Comparison of ENCODE assay signal across 10 mouse cellular contexts in genomic region chr17:9023198-9023942, GRCm38 (mm10). TPM values are rescaled to one million over a fixed set of nuclear protein-coding genes. Genes with fewer than 3 reads are reported as not detected.
A peak's percentile ranks its signal among the peaks of the same experiment; 100 is the strongest.
DNase-seq lines count a peak whose midpoint lies in the region; ATAC-seq and TF ChIP-seq lines count a peak whose summit lies in the region.
"Had no signal": no experiment of that assay in that cellular context is flagged by ENCODE, and none has a peak within 500 bp of the region (broad histone marks: within the 10 kb centered on the region; RNA-seq: fewer than 3 reads in every experiment).

No protein-coding gene starts in this region.

- H3K27ac ChIP-seq in heart, adult 2 months = no peak overlapping the region
- peak overlapping the region; percentile 46 for H3K27ac ChIP-seq in hindbrain, embryonic 16.5 days (ENCODE audit: low read depth, low read length)
- H3K27ac ChIP-seq in midbrain, postnatal 0 days (ENCODE audit: low read depth, low read length) = peak overlapping the region; percentile 57; the same call in 1 of the 2 replicates
- H3K27ac ChIP-seq: heart, embryonic 15.5 days had no signal

- no peak for DNase-seq in heart, adult 2 months
- no peak for DNase-seq in heart, postnatal 25 days (ENCODE audit: low spot score)
- peak; percentile 69 for DNase-seq in cerebellum, adult 9-11 months
- DNase-seq in midbrain, postnatal 0 days (ENCODE audit: low spot score) = peak; percentile 90
- DNase-seq in kidney, postnatal 14 days = no peak
- no peak for DNase-seq in kidney, adult 18-20 months

- 30% methylated on average over 14 of the region's 14 CpGs for WGBS in heart, adult 2 months
- WGBS in hindbrain, embryonic 16.5 days = 17% methylated on average over 14 of the region's 14 CpGs
- WGBS in midbrain, postnatal 0 days = 20% methylated on average over 14 of the region's 14 CpGs

- no peak for TF ChIP-seq EP300 in heart, adult 2 months (IDR thresholded peaks at IDR 0.05; ENCODE audit: insufficient read depth, low read depth, low read length)

- no peaks in the 10 kb centered on the region for H3K36me3 ChIP-seq in heart, adult 2 months (ENCODE audit: control insufficient read depth, insufficient read depth, low read length)
- H3K36me3 ChIP-seq in hindbrain, embryonic 16.5 days (ENCODE audit: control insufficient read depth, insufficient read depth, low read length) = no peaks in the 10 kb centered on the region
- H3K36me3 ChIP-seq in midbrain, postnatal 0 days (ENCODE audit: insufficient read depth, low read length) = no peaks in the 10 kb centered on the region
- H3K36me3 ChIP-seq: heart, embryonic 15.5 days had no signal

- intact Hi-C loops in heart, adult 2 months (cut with DNase I) = no loop called here
- intact Hi-C loops in heart, postnatal 25 days (cut with DNase I) = no loop called here

- H3K9ac ChIP-seq in heart, adult 2 months (ENCODE audit: low read depth, low read length) = no peak overlapping the region
- no peak overlapping the region for H3K9ac ChIP-seq in hindbrain, embryonic 16.5 days (ENCODE audit: low read depth, low read length)
- H3K9ac ChIP-seq in midbrain, postnatal 0 days (replicated peaks; ENCODE audit: low read length, poor library complexity, severe bottlenecking) = no peak overlapping the region; the same call in 1 of the 2 replicates
- H3K9ac ChIP-seq: heart, embryonic 15.5 days had no signal

- peak; percentile 37 for TF ChIP-seq CTCF in heart, adult 2 months (IDR thresholded peaks at IDR 0.05)
- TF ChIP-seq CTCF in midbrain, postnatal 0 days (IDR thresholded peaks at IDR 0.05) = peak; percentile 83

- H3K79me2 ChIP-seq in heart, adult 2 months (replicated peaks; ENCODE audit: control insufficient read depth, insufficient read depth, low read length) = no peaks in the 10 kb centered on the region

- H3K4me3 ChIP-seq in heart, adult 2 months = no peak overlapping the region
- H3K4me3 ChIP-seq in hindbrain, embryonic 16.5 days (ENCODE audit: low read length) = no peak overlapping the region
- no peak overlapping the region for H3K4me3 ChIP-seq in midbrain, postnatal 0 days (ENCODE audit: low read depth, low read length)
- H3K4me3 ChIP-seq: heart, embryonic 15.5 days had no signal

- no peaks in the 10 kb centered on the region for H3K4me1 ChIP-seq in heart, adult 2 months (ENCODE audit: control insufficient read depth, insufficient read depth, low read length)
- peaks cover 9% of the 10 kb centered on the region for H3K4me1 ChIP-seq in hindbrain, embryonic 16.5 days (ENCODE audit: control insufficient read depth, insufficient read depth, low read depth, low read length)
- 0 out of 2 replicates have a peak, but pooled peaks cover 3% of the 10 kb centered on the region for H3K4me1 ChIP-seq in midbrain, postnatal 0 days (ENCODE audit: insufficient read depth, low read length)
- H3K4me1 ChIP-seq: heart, embryonic 15.5 days had no signal

- H3K27me3 ChIP-seq in heart, adult 2 months (ENCODE audit: control insufficient read depth, insufficient read depth, low read length) = no peaks in the 10 kb centered on the region
- H3K27me3 ChIP-seq in hindbrain, embryonic 16.5 days (replicated peaks; ENCODE audit: control insufficient read depth, insufficient read depth, low read length) = no peaks in the 10 kb centered on the region
- no peaks in the 10 kb centered on the region for H3K27me3 ChIP-seq in midbrain, postnatal 0 days (ENCODE audit: insufficient read depth, low read length)
- H3K27me3 ChIP-seq: heart, embryonic 15.5 days had no signal

- ATAC-seq in hindbrain, embryonic 16.5 days = peak; percentile 88
- ATAC-seq in midbrain, postnatal 0 days (ENCODE audit: low FRiP score) = peak; percentile 85
- ATAC-seq in erythroid progenitor cell, adult 5-6 weeks (replicated peaks; ENCODE audit: low FRiP score, poor library complexity, severe bottlenecking) = no peak

- no peak for TF ChIP-seq POLR2A in heart, adult 2 months (IDR thresholded peaks at IDR 0.05; ENCODE audit: insufficient read depth, low read depth, low read length)

- H3K4me2 ChIP-seq in hindbrain, embryonic 16.5 days (ENCODE audit: low read length) = peak overlapping the region; percentile 44
- H3K4me2 ChIP-seq in midbrain, postnatal 0 days (ENCODE audit: low read depth, low read length, poor library complexity, severe bottlenecking) = peak overlapping the region; percentile 22; the same call in 1 of the 2 replicates
- H3K4me2 ChIP-seq: heart, embryonic 15.5 days had no signal

- no peaks in the 10 kb centered on the region for H3K9me3 ChIP-seq in hindbrain, embryonic 16.5 days (ENCODE audit: control insufficient read depth, low read length)
- no peaks in the 10 kb centered on the region for H3K9me3 ChIP-seq in midbrain, postnatal 0 days (ENCODE audit: low read length)
- H3K9me3 ChIP-seq: heart, embryonic 15.5 days had no signal

RNA-seq across cellular contexts. Expression of gene 1700010I14Rik, which starts 35.2 kb away (rescaled TPM):
- under 1 TPM; 0.23 to 0.29 TPM for total RNA-seq in heart, adult 2 months (2021)
- polyA plus RNA-seq in heart, adult 2 months (2012; rRNA removed) = 0.12 and 0.15 TPM in 2 replicates
- under 1 TPM; 0.42 TPM for total RNA-seq in heart, postnatal 25 days (2021)
- 2.4 TPM in 2 replicates for polyA plus RNA-seq in hindbrain, embryonic 16.5 days (2015; fragmentation: Nextera tagmentation; extraction: Ambion mirVana)
- total RNA-seq in midbrain, postnatal 0 days (2014; rRNA removed) = 2.2 and 2.3 TPM in 2 replicates
- polyA plus RNA-seq in midbrain, postnatal 0 days (2015; fragmentation: Nextera tagmentation; extraction: Ambion mirVana) = 3.6 and 4.1 TPM in 2 replicates
- not detected in 2 replicates for total RNA-seq in erythroid progenitor cell, adult 5-6 weeks (2015; ENCODE audit: low replicate concordance)
- total RNA-seq in erythroid progenitor cell, adult 5-6 weeks (2017; ENCODE audit: low replicate concordance) = 1.1 and 1.3 TPM in 2 replicates
- polyA plus RNA-seq: small intestine, adult 2 months had no signal

Comparison
In these comparisons a context has a peak if more than half of its experiments do, and no peak if none do; other contexts are left out.
1. DNase-seq: peak in cerebellum, adult 9-11 months (single experiment) and midbrain, postnatal 0 days (single experiment); none in heart, adult 2 months (0 of 2), heart, postnatal 25 days (single experiment), kidney, postnatal 14 days (single experiment) and kidney, adult 18-20 months (single experiment).